Mouse (Mus musculus) MEL (cell line): ENCODE data around the gene Ssbp1. TPM values are rescaled to one million over a fixed set of nuclear protein-coding genes. Genes with fewer than 3 reads are reported as not detected.
A peak's percentile ranks its signal among the peaks of the same experiment; 100 is the strongest.

Source experiments
- DNase-seq: peaks from one replicate; pipeline ENCODE4 v3.0.0; 2011; ENCODE audit warnings: low read depth, low spot score
- H3K27ac ChIP-seq: 2 replicates; pipeline ENCODE4 v1.5.1; 2012; ENCODE audit warnings: low read depth, mild to moderate bottlenecking, control low read depth, low read length, moderate library complexity; ENCODE audit not compliant: control insufficient read depth
- H3K27me3 ChIP-seq, 2 experiments: fragments of 150-350 bp in 1 of 2; sonication (generic) in 1 of 2; 2 replicates each; pipeline ENCODE4 v1.6.1; 2012; ENCODE audit warnings: low read length in 2 of 2, mild to moderate bottlenecking in 2 of 2, improper control_type of control experiment in 1 of 2, moderate library complexity in 1 of 2; ENCODE audit not compliant: insufficient read depth in 2 of 2, control insufficient read depth in 1 of 2
- H3K36me3 ChIP-seq, 2 experiments: 2 replicates each; pipeline ENCODE4 v1.6.1; 2012 to 2014; ENCODE audit warnings: low read length in 2 of 2, improper control_type of control experiment in 1 of 2, inconsistent platforms in 1 of 2, mild to moderate bottlenecking in 1 of 2; ENCODE audit not compliant: insufficient read depth in 2 of 2, control insufficient read depth in 1 of 2
- H3K4me1 ChIP-seq, 2 experiments: fragments of 150-350 bp in 1 of 2; sonication (generic) in 1 of 2; 2 replicates each; pipeline ENCODE4 v1.6.1; 2012; ENCODE audit warnings: low read length in 2 of 2, improper control_type of control experiment in 1 of 2, mild to moderate bottlenecking in 1 of 2; ENCODE audit not compliant: insufficient read depth in 2 of 2, control insufficient read depth in 1 of 2
- H3K4me3 ChIP-seq, 2 experiments: fragments of 150-350 bp in 1 of 2; sonication (generic) in 1 of 2; 2 replicates each; pipeline ENCODE4 v1.5.1; 2012; ENCODE audit warnings: low read depth in 2 of 2, low read length in 2 of 2, mild to moderate bottlenecking in 2 of 2, moderate library complexity in 2 of 2, control low read depth in 1 of 2, improper control_type of control experiment in 1 of 2; ENCODE audit not compliant: control insufficient read depth in 1 of 2, insufficient read depth in 1 of 2
- H3K79me2 ChIP-seq: 2 replicates; pipeline ENCODE4 v1.6.1; 2012; ENCODE audit warnings: mild to moderate bottlenecking, low read length, moderate library complexity; ENCODE audit not compliant: control insufficient read depth, poor library complexity, insufficient read depth
- H3K9ac ChIP-seq: 2 replicates; pipeline ENCODE4 v1.6.1; 2012; ENCODE audit warnings: low read depth, mild to moderate bottlenecking, control low read depth, low read length, moderate library complexity; ENCODE audit not compliant: control insufficient read depth, poor library complexity, severe bottlenecking
- H3K9me3 ChIP-seq: fragments of 150-350 bp; sonication (generic); replicated peaks from 2 replicates; pipeline ENCODE4 v1.6.1; 2012; ENCODE audit warnings: mild to moderate bottlenecking, low read length, improper control_type of control experiment, moderate library complexity; ENCODE audit not compliant: insufficient read depth
- CHD2 ChIP-seq: IDR thresholded peaks from 2 replicates; pipeline ENCODE4 v1.6.1; 2011; ENCODE audit warnings: low read length, improper control_type of control experiment
- CTCF ChIP-seq, 3 experiments: IDR thresholded peaks in 2 of 3; conservative IDR thresholded peaks in 1 of 3; 2 replicates each; pipeline ENCODE4 v1.5.1; 2011 to 2012; ENCODE audit warnings: low read length in 3 of 3, low read depth in 2 of 3, mild to moderate bottlenecking in 2 of 3, improper control_type of control experiment in 1 of 3, inconsistent platforms in 1 of 3, mixed read lengths in 1 of 3, moderate library complexity in 1 of 3; ENCODE audit not compliant: control insufficient read depth in 1 of 3, insufficient read depth in 1 of 3, poor library complexity in 1 of 3, severe bottlenecking in 1 of 3
- GATA1 ChIP-seq: IDR thresholded peaks from 2 replicates; pipeline ENCODE4 v1.6.1; 2011; ENCODE audit warnings: low read depth, low read length, improper control_type of control experiment
- JUND ChIP-seq: IDR thresholded peaks from 2 replicates; pipeline ENCODE4 v1.6.1; 2011; ENCODE audit warnings: low read depth, mild to moderate bottlenecking, improper control_type of control experiment, low read length
- MXI1 ChIP-seq: IDR thresholded peaks from 2 replicates; pipeline ENCODE4 v1.6.1; 2011; ENCODE audit warnings: mild to moderate bottlenecking, low read depth, low read length, improper control_type of control experiment
- NELFE ChIP-seq: IDR thresholded peaks from 2 replicates; pipeline ENCODE4 v1.6.1; 2011; ENCODE audit warnings: low read depth, low read length, improper control_type of control experiment
- NRF1 ChIP-seq: IDR thresholded peaks from 2 replicates; pipeline ENCODE4 v1.6.1; 2014; ENCODE audit warnings: low read depth, mild to moderate bottlenecking, inconsistent platforms, low read length, improper control_type of control experiment, moderate library complexity; ENCODE audit not compliant: poor library complexity, insufficient read depth, severe bottlenecking
- RAD21 ChIP-seq: IDR thresholded peaks from 2 replicates; pipeline ENCODE4 v1.6.1; 2011; ENCODE audit warnings: mild to moderate bottlenecking, low read depth, low read length, improper control_type of control experiment
- RCOR1 ChIP-seq: IDR thresholded peaks from 2 replicates; pipeline ENCODE4 v1.6.1; 2012; ENCODE audit warnings: low read depth, mild to moderate bottlenecking, inconsistent platforms, low read length, improper control_type of control experiment
- SMC3 ChIP-seq: IDR thresholded peaks from 2 replicates; pipeline ENCODE4 v1.6.1; 2011; ENCODE audit warnings: low read depth, low read length, improper control_type of control experiment
- TBP ChIP-seq: IDR thresholded peaks from 2 replicates; pipeline ENCODE4 v1.8.0; 2011; ENCODE audit warnings: low read depth, low read length, improper control_type of control experiment
- TCF12 ChIP-seq: IDR thresholded peaks from 2 replicates; pipeline ENCODE4 v1.6.1; 2014; ENCODE audit warnings: low read depth, mild to moderate bottlenecking, inconsistent platforms, low read length, improper control_type of control experiment, moderate library complexity
- UBTF ChIP-seq: IDR thresholded peaks from 2 replicates; pipeline ENCODE4 v1.6.1; 2012; ENCODE audit warnings: low read depth, mild to moderate bottlenecking, inconsistent platforms, low read length, improper control_type of control experiment, moderate library complexity, borderline replicate concordance; ENCODE audit not compliant: insufficient read depth
- USF2 ChIP-seq, 2 experiments: IDR thresholded peaks; 2 replicates each; pipeline ENCODE4 v1.6.1; 2011 to 2012; ENCODE audit warnings: improper control_type of control experiment in 2 of 2, low read length in 2 of 2, borderline replicate concordance in 1 of 2, inconsistent platforms in 1 of 2, low read depth in 1 of 2, mild to moderate bottlenecking in 1 of 2; ENCODE audit not compliant: insufficient read depth in 1 of 2
- ZKSCAN1 ChIP-seq: IDR thresholded peaks from 2 replicates; pipeline ENCODE4 v1.6.1; 2012; ENCODE audit warnings: low read depth, mild to moderate bottlenecking, inconsistent platforms, low read length, improper control_type of control experiment, moderate library complexity
- ZNF384 ChIP-seq: IDR thresholded peaks from 2 replicates; pipeline ENCODE4 v1.6.1; 2012; ENCODE audit warnings: low read depth, mild to moderate bottlenecking, inconsistent platforms, low read length, improper control_type of control experiment
- polyA plus RNA-seq, 2 experiments: library from polyadenylated mRNA; stranded (reverse) in 1 of 2; unstranded in 1 of 2; fragments of >175 nt in 1 of 2; fragments of >200 nt in 1 of 2; gene quantifications; 2 replicates each; pipeline versions ENCODE4 v1.2.1 to v1.2.4; 2012; ENCODE audit warnings: low replicate concordance in 2 of 2, low read depth in 1 of 2; ENCODE audit not compliant: insufficient read length in 2 of 2, insufficient read depth in 1 of 2, missing spikeins in 1 of 2
- total RNA-seq: library from RNA; depleted of rRNA; stranded (reverse); fragments of 300-350 nt; gene quantifications from 2 replicates; pipeline ENCODE4 v1.2.3, GENCODE M21; 2012

Ssbp1 gene
- total and polyA plus RNA-seq, 3 experiments: 91.7 to 99.2 TPM; not detected in 1

DNA sequence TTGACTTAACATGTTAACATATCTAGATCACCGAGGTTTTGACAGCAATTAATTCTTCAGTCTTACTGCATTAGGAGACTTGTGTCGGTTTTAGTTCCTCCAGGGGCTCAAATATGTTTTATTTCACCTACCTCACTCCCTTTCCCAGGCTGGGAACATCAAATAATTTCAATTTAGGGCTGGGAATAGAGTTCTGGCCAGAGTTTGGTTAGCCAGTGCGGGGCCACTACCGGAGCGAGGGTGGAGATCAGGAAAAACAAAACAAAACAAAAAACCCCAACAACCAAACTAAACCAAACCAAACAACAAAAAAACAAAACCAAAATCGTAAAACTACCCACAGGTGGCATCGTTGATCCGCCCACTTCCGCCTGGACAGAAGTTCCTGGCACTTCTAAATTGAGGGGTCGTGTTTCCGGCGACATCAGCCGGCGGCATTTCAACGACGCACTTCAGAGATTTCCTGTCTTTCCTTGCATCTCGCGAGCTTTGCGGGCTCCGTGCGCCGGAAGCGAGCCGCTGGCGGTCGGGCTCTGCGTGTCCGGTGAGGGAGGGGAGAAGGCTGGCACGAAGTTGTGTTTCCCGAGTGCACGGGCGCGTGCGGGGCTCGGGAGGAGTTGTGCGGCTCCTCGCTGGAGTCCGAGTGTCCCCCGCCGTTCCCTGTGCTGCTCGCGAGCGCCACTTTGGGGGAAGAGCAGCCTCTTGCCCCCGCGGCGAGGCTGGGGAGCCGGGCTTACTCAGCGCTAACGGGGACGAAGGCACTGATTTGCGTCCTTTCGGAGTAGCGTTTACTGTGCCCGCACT is at the start of gene Ssbp1 (continued):
- TF ChIP-seq NELFE (peak; percentile 94), RCOR1 (0 out of 2 replicates have a peak, but pooled peaks have one; percentile 5), ZKSCAN1 (peak; percentile 74), JUND (no peak)

DNA sequence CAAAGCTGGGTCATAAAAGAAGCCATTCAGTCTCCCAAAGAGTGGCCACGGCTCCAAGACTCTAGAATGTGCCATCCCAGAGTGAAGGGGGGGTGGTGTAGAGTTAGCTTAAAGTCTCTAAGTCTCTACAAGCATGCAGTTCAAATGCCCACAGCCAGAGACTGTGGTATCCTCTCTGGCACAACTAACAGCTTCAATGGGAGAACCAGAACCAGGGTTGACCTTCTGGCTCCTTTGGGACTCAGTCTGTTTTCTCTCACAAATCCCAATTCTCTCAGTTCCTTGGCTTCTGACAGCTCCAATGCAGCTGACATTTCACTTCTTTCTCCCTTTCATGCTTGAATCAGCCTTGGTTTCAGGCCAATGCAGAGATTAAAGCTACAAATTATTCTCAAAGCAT is 48.1 kb upstream of the Ssbp1 start:
- H3K36me3 ChIP-seq: no peaks in the 10 kb centered on the region; a peak in 1 of 4 replicates
- DNase-seq: no peak
- no peak for TF ChIP-seq UBTF
- no peak for TF ChIP-seq MXI1
- H3K4me1 ChIP-seq: no peaks in the 10 kb centered on the region
- no peaks in the 10 kb centered on the region for H3K27me3 ChIP-seq
- no peak overlapping the region for H3K9ac ChIP-seq
- H3K79me2 ChIP-seq: no peaks in the 10 kb centered on the region
- H3K4me3 ChIP-seq: no peak overlapping the region
- H3K27ac ChIP-seq: no peak overlapping the region
- H3K9me3 ChIP-seq: no peaks in the 10 kb centered on the region

- no peak for TF ChIP-seq GATA1
- peak; percentile 50 for TF ChIP-seq SMC3
- peak; percentile 35 for TF ChIP-seq RAD21
- peak; percentile 57 to 76 (median 71) for TF ChIP-seq CTCF (IDR thresholded peaks at IDR 0.05 in 2 of 3, conservative IDR thresholded peaks at IDR 0.05 in 1 of 3; ENCODE audit: control insufficient read depth in 1 of 3, insufficient read depth in 1 of 3, low read depth in 2 of 3, low read length in 3 of 3, poor library complexity in 1 of 3, severe bottlenecking in 1 of 3)
- Histone ChIP-seq H3K27me3 (no peaks in the 10 kb centered on the region), H3K4me1 (no peaks in the 10 kb centered on the region), H3K9me3 (no peaks in the 10 kb centered on the region), H3K9ac (no peak overlapping the region), H3K4me3 (no peak overlapping the region), H3K79me2 (no peaks in the 10 kb centered on the region), H3K36me3 (no peaks in the 10 kb centered on the region; a peak in 1 of 4 replicates), H3K27ac (no peak overlapping the region)
- DNase-seq: peak; percentile 74
These were observed 47.4 kb upstream of the Ssbp1 start for GRCm38 (mm10) chr6:40423774-40424173.

GRCm38 (mm10) chr6:40427441-40427840 is 43.7 kb upstream of the Ssbp1 start:
- Histone ChIP-seq H3K36me3 (peaks cover 0 to 9% of the 10 kb centered on the region in 2 experiments; a peak in 2 of 4 replicates), H3K4me1 (peaks cover 0 to 8% of the 10 kb centered on the region in 2 experiments; a peak in 3 of 4 replicates), H3K27me3 (no peaks in the 10 kb centered on the region), H3K27ac (no peak overlapping the region), H3K4me3 (no peak overlapping the region), H3K9ac (no peak overlapping the region), H3K9me3 (no peaks in the 10 kb centered on the region), H3K79me2 (no peaks in the 10 kb centered on the region)
- TF ChIP-seq NRF1: no peak
- TF ChIP-seq CHD2: no peak
- TF ChIP-seq TCF12: no peak
- no peak for TF ChIP-seq ZNF384
- TF ChIP-seq TBP: no peak
- no peak for TF ChIP-seq RAD21
- no peak for TF ChIP-seq USF2 (IDR thresholded peaks at IDR 0.05; ENCODE audit: borderline replicate concordance in 1 of 2, insufficient read depth in 1 of 2, low read depth in 1 of 2, low read length in 2 of 2)
- no peak for DNase-seq
